Comparison of ENCODE assay signal across 13 mouse cellular contexts in genomic region chr3:116801755-116802154, GRCm38 (mm10). TPM values are rescaled to one million over a fixed set of nuclear protein-coding genes. Genes with fewer than 3 reads are reported as not detected.
DNase-seq lines count a peak whose midpoint lies in the region; ATAC-seq lines count a peak whose summit lies in the region.
"Had no signal": no experiment of that assay in that cellular context is flagged by ENCODE, and none has a peak within 500 bp of the region (broad histone marks: within the 10 kb centered on the region; RNA-seq: fewer than 3 reads in every experiment).

No protein-coding gene starts in this region.

- no peak overlapping the region for H3K4me2 ChIP-seq in liver, embryonic 15.5 days
- H3K4me2 ChIP-seq in liver, embryonic 11.5 days, result no peak overlapping the region
- H3K4me2 ChIP-seq in kidney, embryonic 15.5 days, result no peak overlapping the region
- no peak overlapping the region for H3K4me2 ChIP-seq in intestine, embryonic 16.5 days (ENCODE audit: low read depth, low read length)
- H3K4me2 ChIP-seq: embryonic facial prominence, embryonic 12.5 days; lung, embryonic 14.5 days had no signal

- 53% methylated on average over 8 of the region's 8 CpGs for WGBS in liver, embryonic 15.5 days (ENCODE audit: insufficient replicate concordance)
- 58% methylated on average over 8 of the region's 8 CpGs for WGBS in liver, embryonic 11.5 days
- WGBS in kidney, embryonic 15.5 days, result 32% methylated on average over 8 of the region's 8 CpGs
- 38% methylated on average over 8 of the region's 8 CpGs for WGBS in intestine, embryonic 16.5 days

- peaks cover 7% of the 10 kb centered on the region; the same call in 1 of the 2 replicates for H3K36me3 ChIP-seq in liver, embryonic 15.5 days (replicated peaks)
- H3K36me3 ChIP-seq in liver, embryonic 11.5 days (ENCODE audit: control insufficient read depth, insufficient read depth, low read length), result peaks cover 4% of the 10 kb centered on the region; the same call in 1 of the 2 replicates
- H3K36me3 ChIP-seq in kidney, embryonic 15.5 days, result peaks cover 11% of the 10 kb centered on the region
- H3K36me3 ChIP-seq in intestine, embryonic 16.5 days (ENCODE audit: control insufficient read depth, insufficient read depth, low read length), result no peaks in the 10 kb centered on the region; the same call in 1 of the 2 replicates

- ATAC-seq in liver, embryonic 15.5 days (ENCODE audit: insufficient read depth), result peak; percentile 54; the same call in 1 of the 2 replicates
- ATAC-seq in liver, embryonic 11.5 days (replicated peaks; ENCODE audit: low FRiP score), result no peak
- ATAC-seq in kidney, embryonic 15.5 days (replicated peaks; ENCODE audit: low FRiP score), result peak; percentile 81
- no peak for ATAC-seq in intestine, embryonic 16.5 days
- ATAC-seq: hindbrain, embryonic 16.5 days had no signal

- no peak overlapping the region for H3K27ac ChIP-seq in liver, embryonic 15.5 days (replicated peaks)
- no peak overlapping the region for H3K27ac ChIP-seq in liver, embryonic 11.5 days (ENCODE audit: low read depth, low read length)
- peak overlapping the region; percentile 33; the same call in 1 of the 2 replicates for H3K27ac ChIP-seq in kidney, embryonic 15.5 days
- no peak overlapping the region for H3K27ac ChIP-seq in intestine, embryonic 16.5 days (ENCODE audit: low read length)
- H3K27ac ChIP-seq: embryonic facial prominence, embryonic 12.5 days had no signal

- no peaks in the 10 kb centered on the region for H3K27me3 ChIP-seq in liver, embryonic 15.5 days
- H3K27me3 ChIP-seq in liver, embryonic 11.5 days (replicated peaks; ENCODE audit: control insufficient read depth, insufficient read depth, low read length), result no peaks in the 10 kb centered on the region
- no peaks in the 10 kb centered on the region for H3K27me3 ChIP-seq in kidney, embryonic 15.5 days
- no peaks in the 10 kb centered on the region for H3K27me3 ChIP-seq in intestine, embryonic 16.5 days (replicated peaks; ENCODE audit: control insufficient read depth, insufficient read depth, low read length)
- H3K27me3 ChIP-seq: embryonic facial prominence, embryonic 12.5 days had no signal

- H3K4me3 ChIP-seq in liver, embryonic 15.5 days (replicated peaks), result no peak overlapping the region
- H3K4me3 ChIP-seq in liver, embryonic 11.5 days (ENCODE audit: low read depth, low read length), result no peak overlapping the region
- no peak overlapping the region for H3K4me3 ChIP-seq in kidney, embryonic 15.5 days (replicated peaks)
- no peak overlapping the region for H3K4me3 ChIP-seq in intestine, embryonic 16.5 days (ENCODE audit: low read length)
- H3K4me3 ChIP-seq: embryonic facial prominence, embryonic 12.5 days had no signal

- no peak overlapping the region for H3K9ac ChIP-seq in liver, embryonic 15.5 days
- H3K9ac ChIP-seq in liver, embryonic 11.5 days (ENCODE audit: low read depth, low read length), result no peak overlapping the region
- no peak overlapping the region for H3K9ac ChIP-seq in kidney, embryonic 15.5 days
- H3K9ac ChIP-seq in intestine, embryonic 16.5 days (ENCODE audit: low read depth, low read length), result no peak overlapping the region
- H3K9ac ChIP-seq: embryonic facial prominence, embryonic 12.5 days; lung, embryonic 14.5 days had no signal

- H3K4me1 ChIP-seq in liver, embryonic 15.5 days (replicated peaks), result peaks cover 19% of the 10 kb centered on the region; the same call in 1 of the 2 replicates
- H3K4me1 ChIP-seq in liver, embryonic 11.5 days (replicated peaks; ENCODE audit: control insufficient read depth, insufficient read depth, low read length), result no peaks in the 10 kb centered on the region
- H3K4me1 ChIP-seq in kidney, embryonic 15.5 days, result peaks cover 14% of the 10 kb centered on the region
- H3K4me1 ChIP-seq in intestine, embryonic 16.5 days (ENCODE audit: control insufficient read depth, insufficient read depth, low read length), result no peaks in the 10 kb centered on the region

- DNase-seq in gastrocnemius, postnatal 25 days, result peak; percentile 46
- no peak for DNase-seq in gastrocnemius, postnatal 10 days
- DNase-seq in liver, embryonic 11.5 days (ENCODE audit: low spot score), result no peak
- DNase-seq in T-cell, adult 2 months (ENCODE audit: low spot score), result no peak
- DNase-seq in urinary bladder, postnatal 14 days (ENCODE audit: low spot score), result no peak
- DNase-seq: cerebellum, adult 18-20 months; lung, embryonic 14.5 days had no signal

- H3K9me3 ChIP-seq in liver, embryonic 15.5 days (replicated peaks), result no peaks in the 10 kb centered on the region
- no peaks in the 10 kb centered on the region for H3K9me3 ChIP-seq in liver, embryonic 11.5 days (ENCODE audit: control insufficient read depth, low read length)
- no peaks in the 10 kb centered on the region for H3K9me3 ChIP-seq in kidney, embryonic 15.5 days (replicated peaks)
- H3K9me3 ChIP-seq in intestine, embryonic 16.5 days (ENCODE audit: control insufficient read depth, low read length), result no peaks in the 10 kb centered on the region
- H3K9me3 ChIP-seq: embryonic facial prominence, embryonic 12.5 days; G1E had no signal

RNA-seq across cellular contexts. Expression of gene Agl, which starts 6.2 kb away (rescaled TPM):
- 100 to 1,000 TPM; 558 to 691 TPM for total RNA-seq in gastrocnemius, postnatal 25 days (2021)
- total RNA-seq in gastrocnemius, postnatal 10 days (2021), result 100 to 1,000 TPM; 369 to 472 TPM
- 10.3 and 12.1 TPM in 2 replicates for polyA plus RNA-seq in liver, embryonic 15.5 days (2015; fragmentation: Nextera tagmentation; extraction: Ambion mirVana)
- polyA plus RNA-seq in liver, embryonic 11.5 days (2014; fragmentation: Nextera tagmentation; extraction: Ambion mirVana), result 13.4 and 13.6 TPM in 2 replicates
- polyA plus RNA-seq in kidney, embryonic 15.5 days (2015; fragmentation: Nextera tagmentation; extraction: Ambion mirVana), result 20.6 and 21.3 TPM in 2 replicates
- 9.9 and 10.3 TPM in 2 replicates for polyA plus RNA-seq in intestine, embryonic 16.5 days (2015; fragmentation: Nextera tagmentation; extraction: Ambion mirVana)

RNA-seq across cellular contexts. Expression of gene Frrs1, which starts 57.5 kb away (rescaled TPM):
- total RNA-seq in gastrocnemius, postnatal 25 days (2021), result 1 to 10 TPM; 3.7 to 4.2 TPM
- 1 to 10 TPM; 1.9 to 2.8 TPM for total RNA-seq in gastrocnemius, postnatal 10 days (2021)
- polyA plus RNA-seq in liver, embryonic 15.5 days (2015; fragmentation: Nextera tagmentation; extraction: Ambion mirVana), result 38.0 and 43.0 TPM in 2 replicates
- polyA plus RNA-seq in liver, embryonic 11.5 days (2014; fragmentation: Nextera tagmentation; extraction: Ambion mirVana), result 66.7 and 73.0 TPM in 2 replicates
- polyA plus RNA-seq in kidney, embryonic 15.5 days (2015; fragmentation: Nextera tagmentation; extraction: Ambion mirVana), result 22.7 and 23.5 TPM in 2 replicates
- 44.6 and 44.7 TPM in 2 replicates for polyA plus RNA-seq in intestine, embryonic 16.5 days (2015; fragmentation: Nextera tagmentation; extraction: Ambion mirVana)

Comparison
In these comparisons a context has a peak if more than half of its experiments do, and no peak if none do; other contexts are left out.
1. ATAC-seq: peak in liver, embryonic 15.5 days (single experiment) and kidney, embryonic 15.5 days (single experiment); none in liver, embryonic 11.5 days (single experiment) and intestine, embryonic 16.5 days (single experiment).